Mouse (Mus musculus): ENCODE data around the gene Gm27027. TPM values are rescaled to one million over a fixed set of nuclear protein-coding genes. Genes with fewer than 3 reads are reported as not detected.

The Gm27027 gene
- polyA plus RNA-seq, 1 experiment from 2014 or later, result not detected

DNA sequence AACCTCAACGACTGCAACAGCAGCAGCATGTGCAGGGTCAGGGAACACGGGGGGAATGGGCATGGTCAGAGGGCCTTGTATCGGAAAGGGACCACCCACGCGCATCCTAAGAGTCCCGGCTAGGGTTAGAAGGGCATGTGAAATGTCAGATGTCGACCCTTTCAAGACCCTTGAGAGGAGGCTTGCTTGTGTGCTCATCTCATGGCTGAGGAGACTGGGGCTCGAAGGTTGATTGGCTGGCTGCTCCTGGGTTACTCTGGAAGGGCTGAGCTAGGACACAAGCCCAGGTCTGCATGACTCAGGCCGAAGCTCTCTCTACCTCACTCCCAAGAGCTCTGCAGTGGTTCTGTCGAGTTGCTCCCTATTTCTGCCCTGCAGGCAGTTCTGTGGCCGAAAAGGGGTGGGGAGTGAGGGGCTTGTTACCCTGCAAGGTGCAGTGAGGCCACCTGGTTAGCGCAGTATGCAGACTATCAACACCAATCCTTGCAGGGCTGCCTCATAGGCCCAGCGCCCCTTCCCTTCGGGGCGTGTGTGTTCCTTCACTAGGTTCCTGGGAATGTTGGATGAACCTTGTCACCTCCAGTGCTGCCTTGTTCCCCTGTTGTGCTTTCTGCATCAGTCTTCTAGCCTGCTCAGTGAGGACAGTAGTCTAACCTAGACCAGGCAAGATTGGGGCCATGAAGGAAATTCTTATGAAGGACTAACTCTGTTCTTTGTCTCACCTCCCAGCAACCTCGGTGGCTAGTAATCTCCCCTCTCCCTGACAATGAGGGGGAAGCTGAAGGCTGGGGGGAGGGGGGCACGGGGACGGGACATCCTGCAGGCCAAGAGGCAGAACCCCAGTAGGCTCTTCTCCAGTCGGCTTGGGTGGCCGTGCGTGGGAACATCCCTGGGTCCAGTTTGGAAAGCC, 20.4 kb downstream of the Gm27027 start:
- no peaks in the 10 kb centered on the region for H3K9me3 ChIP-seq (replicated peaks)
- H3K36me3 ChIP-seq, result peaks cover 12% of the 10 kb centered on the region
- H3K9ac ChIP-seq, result peak overlapping the region; percentile 35; the same call in 1 of the 2 replicates
- peaks cover 20% of the 10 kb centered on the region for H3K4me1 ChIP-seq
- 0 out of 2 replicates have a peak overlapping the region, but pooled peaks have one; percentile 28 for H3K27ac ChIP-seq (replicated peaks)
- no peaks in the 10 kb centered on the region for H3K27me3 ChIP-seq
- WGBS, result 19% methylated on average over 21 of the region's 21 CpGs
- H3K4me3 ChIP-seq (replicated peaks), result peak overlapping the region; percentile 47
- H3K4me2 ChIP-seq (replicated peaks), result peak overlapping the region; percentile 90
- ATAC-seq (ENCODE audit: insufficient number of reproducible peaks, low FRiP score, low TSS enrichment, low read depth), result peak; percentile 17; the same call in 1 of the 2 replicates

DNA sequence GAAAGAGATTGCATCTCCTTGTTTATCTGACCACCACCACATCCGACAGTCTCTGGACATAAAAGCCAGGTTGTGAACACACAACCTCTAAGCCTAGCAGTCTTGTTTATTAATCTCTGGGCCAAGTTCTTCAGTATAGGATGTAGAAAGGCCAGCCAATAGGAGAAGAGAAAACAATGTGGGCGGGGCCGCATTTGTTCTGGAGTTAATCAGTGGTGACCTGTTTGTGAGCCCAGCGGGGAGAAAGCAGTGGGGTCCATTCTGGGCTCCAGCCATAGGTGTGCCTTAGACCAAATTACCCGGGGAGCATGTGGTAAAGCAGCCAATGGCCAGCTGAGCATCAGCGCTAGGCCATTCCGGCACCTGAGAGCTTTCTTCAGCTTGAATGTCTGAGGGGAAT, 21.1 kb downstream of the Gm27027 start:
- no peak overlapping the region for H3K9ac ChIP-seq
- WGBS, result 41% methylated on average over 7 of the region's 7 CpGs
- no peaks in the 10 kb centered on the region for H3K9me3 ChIP-seq (replicated peaks)
- no peak overlapping the region for H3K4me3 ChIP-seq (replicated peaks)
- H3K27ac ChIP-seq (replicated peaks), result no peak overlapping the region
- H3K36me3 ChIP-seq, result peaks cover 4% of the 10 kb centered on the region; the same call in 1 of the 2 replicates
- no peaks in the 10 kb centered on the region for H3K27me3 ChIP-seq
- H3K4me2 ChIP-seq (replicated peaks), result no peak overlapping the region
- H3K4me1 ChIP-seq, result peaks cover 20% of the 10 kb centered on the region
- ATAC-seq (ENCODE audit: insufficient number of reproducible peaks, low FRiP score, low TSS enrichment, low read depth), result no peak

DNA sequence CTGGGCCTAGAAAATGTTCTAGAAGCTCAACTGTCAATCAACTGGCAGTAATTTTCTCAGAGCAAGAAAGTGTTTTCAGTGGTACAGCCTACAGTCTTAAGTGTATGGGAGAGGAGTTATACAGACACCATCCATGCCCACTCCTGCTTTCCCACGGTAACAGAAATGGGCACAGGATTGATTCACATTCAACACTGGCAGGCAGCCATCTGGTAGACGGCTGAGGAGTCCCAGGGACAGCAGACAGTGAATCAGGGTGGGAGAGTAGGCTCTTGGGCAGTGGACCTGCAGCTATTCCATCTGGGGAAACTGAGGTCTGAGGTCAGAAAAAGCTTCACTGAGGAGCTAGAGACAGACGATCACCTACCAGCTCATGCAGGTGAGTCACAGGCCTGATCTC, 24.5 kb downstream of the Gm27027 start:
- Histone ChIP-seq H3K27me3 (no peaks in the 10 kb centered on the region), H3K9ac (no peak overlapping the region), H3K27ac (replicated peaks) (no peak overlapping the region), H3K4me2 (replicated peaks) (no peak overlapping the region), H3K36me3 (no peaks in the 10 kb centered on the region), H3K9me3 (replicated peaks) (no peaks in the 10 kb centered on the region), H3K4me1 (peaks cover 14% of the 10 kb centered on the region), H3K4me3 (replicated peaks) (no peak overlapping the region)
- ATAC-seq (ENCODE audit: insufficient number of reproducible peaks, low FRiP score, low TSS enrichment, low read depth), result no peak
- 69% methylated on average over 3 of the region's 3 CpGs for WGBS

DNA sequence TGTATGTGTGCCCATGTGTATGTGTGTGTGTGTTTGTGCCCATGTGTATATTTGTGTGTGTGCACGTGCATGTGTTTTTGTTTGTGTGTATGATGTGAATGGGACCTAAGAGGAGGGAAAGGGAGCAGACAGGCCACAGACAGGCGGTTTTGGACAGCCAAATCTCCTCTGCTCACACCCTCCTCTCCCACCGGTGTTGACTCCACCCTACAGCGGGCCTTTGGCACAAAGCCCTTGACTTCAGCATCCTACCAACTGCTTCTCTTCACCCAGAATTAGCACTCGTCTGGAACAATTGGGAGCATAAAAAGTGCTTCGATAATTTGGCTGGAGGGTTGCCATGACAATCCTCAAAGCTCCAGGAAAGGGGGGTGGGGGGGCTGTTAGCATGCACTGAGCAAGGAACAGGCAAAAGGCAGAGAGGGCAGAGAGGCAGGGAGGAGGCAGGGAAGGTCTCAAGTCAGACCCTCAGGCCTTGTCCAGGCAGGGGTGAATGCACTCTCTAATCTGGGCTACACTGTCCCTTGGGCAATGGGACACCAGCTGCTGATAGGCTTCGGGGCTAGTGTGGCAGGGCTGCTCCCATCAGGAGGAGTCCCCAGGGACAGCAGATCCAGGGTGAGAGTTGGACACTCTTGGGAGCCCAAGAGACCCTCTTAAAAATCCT, 31.5 kb downstream of the Gm27027 start:
- no peak overlapping the region for H3K27ac ChIP-seq (replicated peaks)
- WGBS, result 56% methylated on average over 7 of the region's 7 CpGs
- H3K4me3 ChIP-seq (replicated peaks), result no peak overlapping the region
- no peak overlapping the region for H3K4me2 ChIP-seq (replicated peaks)
- no peak overlapping the region for H3K9ac ChIP-seq
- no peaks in the 10 kb centered on the region for H3K27me3 ChIP-seq
- ATAC-seq (ENCODE audit: insufficient number of reproducible peaks, low FRiP score, low TSS enrichment, low read depth), result no peak
- no peaks in the 10 kb centered on the region; the same call in 1 of the 2 replicates for H3K4me1 ChIP-seq
- H3K36me3 ChIP-seq, result no peaks in the 10 kb centered on the region
- H3K9me3 ChIP-seq (replicated peaks), result no peaks in the 10 kb centered on the region

DNA sequence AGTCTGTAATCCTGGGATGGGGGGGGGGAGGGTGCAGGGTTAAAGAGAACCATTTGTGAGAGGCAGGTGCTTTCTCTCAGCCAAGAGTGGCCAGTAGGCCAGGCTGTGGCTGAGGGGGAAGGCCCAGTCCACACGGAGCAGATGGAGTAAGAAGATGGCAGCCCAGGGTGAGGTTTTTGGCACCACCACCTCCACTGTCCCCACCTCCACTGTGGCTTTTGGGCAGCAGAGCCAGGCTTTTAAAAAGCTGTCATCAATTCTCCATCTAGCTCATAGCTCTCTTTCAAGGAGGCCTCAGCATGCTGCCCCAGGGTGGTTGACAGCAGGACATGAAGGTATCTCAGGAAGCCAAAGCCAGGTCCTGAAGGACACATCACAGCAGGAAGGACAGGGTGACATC, 32.4 kb downstream of the Gm27027 start:
- peaks cover 1% of the 10 kb centered on the region; the same call in 1 of the 2 replicates for H3K27me3 ChIP-seq
- H3K4me2 ChIP-seq (replicated peaks), result no peak overlapping the region
- no peak overlapping the region for H3K9ac ChIP-seq
- H3K27ac ChIP-seq (replicated peaks), result no peak overlapping the region
- H3K36me3 ChIP-seq, result no peaks in the 10 kb centered on the region
- no peak overlapping the region for H3K4me3 ChIP-seq (replicated peaks)
- WGBS, result 69% methylated on average over 1 of the region's 1 CpGs
- no peaks in the 10 kb centered on the region; the same call in 1 of the 2 replicates for H3K4me1 ChIP-seq
- ATAC-seq (ENCODE audit: insufficient number of reproducible peaks, low FRiP score, low TSS enrichment, low read depth), result no peak
- no peaks in the 10 kb centered on the region for H3K9me3 ChIP-seq (replicated peaks)

DNA sequence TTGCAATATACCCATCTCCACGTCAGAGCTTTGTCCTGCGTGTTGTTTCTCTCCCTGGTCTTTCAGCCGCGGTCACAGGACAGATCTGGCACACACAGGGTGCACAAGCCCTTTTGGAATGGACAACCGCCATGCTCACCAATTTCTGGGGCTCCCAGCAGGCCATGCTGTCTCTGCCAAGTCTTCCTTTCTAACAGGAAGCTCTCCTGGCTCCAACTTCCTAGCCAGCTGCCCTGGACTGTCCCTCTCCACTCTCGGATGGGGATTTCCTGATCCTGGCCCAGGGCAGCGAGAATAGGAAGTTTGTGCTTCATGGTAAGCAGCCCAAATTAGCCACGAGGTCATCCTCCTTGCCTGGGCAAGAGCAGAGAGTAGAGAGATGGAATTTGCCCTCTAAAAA, 34.4 kb downstream of the Gm27027 start:
- 70% methylated on average over 8 of the region's 8 CpGs for WGBS

DNA sequence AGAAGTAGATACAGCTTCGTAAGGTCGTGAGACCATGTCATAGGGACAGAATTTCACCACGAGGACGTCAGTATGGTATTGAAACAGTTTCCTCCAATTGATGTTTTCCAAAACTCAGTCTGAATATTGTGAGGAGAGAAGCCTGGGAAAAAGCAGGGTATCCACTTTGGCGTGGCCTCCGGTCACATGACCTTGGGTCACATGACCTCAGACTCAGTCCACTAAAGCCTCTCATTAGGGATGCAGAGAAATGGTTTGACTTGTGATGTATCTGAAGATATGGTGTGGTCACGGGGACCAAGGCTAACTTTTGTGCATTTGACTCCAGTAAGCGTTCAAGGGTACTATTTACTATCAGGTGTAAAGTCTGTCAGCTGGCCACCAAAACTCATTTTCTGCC, 36.8 kb downstream of the Gm27027 start:
- no peak overlapping the region for H3K9ac ChIP-seq
- ATAC-seq (ENCODE audit: insufficient number of reproducible peaks, low FRiP score, low TSS enrichment, low read depth), result no peak
- H3K9me3 ChIP-seq (replicated peaks), result no peaks in the 10 kb centered on the region
- H3K4me3 ChIP-seq (replicated peaks), result no peak overlapping the region
- H3K27me3 ChIP-seq, result peaks cover 43% of the 10 kb centered on the region
- no peaks in the 10 kb centered on the region for H3K36me3 ChIP-seq
- peaks cover 28% of the 10 kb centered on the region for H3K4me1 ChIP-seq
- 70% methylated on average over 8 of the region's 8 CpGs for WGBS
- no peak overlapping the region for H3K27ac ChIP-seq (replicated peaks)
- no peak overlapping the region for H3K4me2 ChIP-seq (replicated peaks)

More for the DNA sequence above, 34.4 kb downstream of the Gm27027 start:
- H3K36me3 ChIP-seq, result no peaks in the 10 kb centered on the region
- no peak overlapping the region for H3K4me2 ChIP-seq (replicated peaks)
- no peak overlapping the region for H3K4me3 ChIP-seq (replicated peaks)
- H3K27me3 ChIP-seq, result peaks cover 22% of the 10 kb centered on the region
- H3K4me1 ChIP-seq, result peaks cover 6% of the 10 kb centered on the region
- no peak overlapping the region for H3K9ac ChIP-seq
- H3K9me3 ChIP-seq (replicated peaks), result no peaks in the 10 kb centered on the region
- H3K27ac ChIP-seq (replicated peaks), result no peak overlapping the region
- ATAC-seq (ENCODE audit: insufficient number of reproducible peaks, low FRiP score, low TSS enrichment, low read depth), result no peak

DNA sequence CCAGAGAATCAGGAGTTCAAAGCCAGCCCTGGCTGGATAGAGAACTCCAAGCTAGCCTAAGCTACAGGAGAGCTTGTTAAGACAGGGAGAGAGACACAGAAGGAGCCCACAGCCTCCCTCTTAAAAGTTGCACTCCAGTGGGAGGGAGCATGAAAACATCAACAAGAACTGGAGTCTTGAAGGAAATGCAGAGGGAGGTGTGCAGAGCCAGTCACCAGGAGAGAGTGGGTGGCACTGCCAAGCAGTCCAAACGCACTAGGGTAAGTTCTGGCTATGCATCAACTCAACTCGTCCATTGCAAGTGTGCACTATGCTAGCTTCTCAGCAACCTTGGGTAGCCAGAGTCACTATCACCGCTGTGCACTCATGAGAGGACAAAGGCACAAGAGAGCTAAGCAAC, 37.9 kb downstream of the Gm27027 start:
- H3K9ac ChIP-seq, result no peak overlapping the region
- no peak overlapping the region for H3K4me3 ChIP-seq (replicated peaks)
- H3K27me3 ChIP-seq, result peaks cover 54% of the 10 kb centered on the region
- no peak for ATAC-seq (ENCODE audit: insufficient number of reproducible peaks, low FRiP score, low TSS enrichment, low read depth)
- H3K9me3 ChIP-seq (replicated peaks), result no peaks in the 10 kb centered on the region
- H3K4me1 ChIP-seq, result peaks cover 28% of the 10 kb centered on the region
- 67% methylated on average over 3 of the region's 3 CpGs for WGBS
- H3K36me3 ChIP-seq, result no peaks in the 10 kb centered on the region
- no peak overlapping the region for H3K27ac ChIP-seq (replicated peaks)
- no peak overlapping the region for H3K4me2 ChIP-seq (replicated peaks)

DNA sequence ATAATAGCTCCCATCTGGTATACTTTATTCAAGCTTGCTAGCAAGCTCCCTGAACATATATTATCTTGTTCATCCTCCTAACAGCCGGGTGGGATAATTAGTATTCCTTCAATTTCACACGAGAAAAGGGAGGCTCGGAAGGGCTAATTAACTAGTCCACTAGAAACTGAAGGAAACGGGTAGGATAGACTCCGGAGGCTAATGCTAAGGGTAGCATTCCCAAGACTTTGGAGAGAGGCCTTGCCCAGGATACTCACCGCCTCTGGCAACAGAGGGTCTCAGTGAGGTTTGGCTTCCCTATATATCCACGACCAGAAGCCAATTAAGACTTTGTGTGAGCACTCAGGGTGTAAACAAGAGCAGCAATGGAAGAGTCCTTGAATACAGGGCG, 38.4 kb downstream of the Gm27027 start:
- 41% methylated on average over 8 of the region's 8 CpGs for WGBS
- no peaks in the 10 kb centered on the region for H3K9me3 ChIP-seq (replicated peaks)
- H3K4me3 ChIP-seq (replicated peaks), result peak overlapping the region; percentile 62; the same call in 1 of the 2 replicates
- H3K27me3 ChIP-seq, result peaks cover 56% of the 10 kb centered on the region
- no peaks in the 10 kb centered on the region for H3K36me3 ChIP-seq
- H3K4me2 ChIP-seq (replicated peaks), result peak overlapping the region; percentile 93
- H3K9ac ChIP-seq, result no peak overlapping the region
- H3K27ac ChIP-seq (replicated peaks), result no peak overlapping the region
- peaks cover 28% of the 10 kb centered on the region for H3K4me1 ChIP-seq
- ATAC-seq (ENCODE audit: insufficient number of reproducible peaks, low FRiP score, low TSS enrichment, low read depth), result no peak

DNA sequence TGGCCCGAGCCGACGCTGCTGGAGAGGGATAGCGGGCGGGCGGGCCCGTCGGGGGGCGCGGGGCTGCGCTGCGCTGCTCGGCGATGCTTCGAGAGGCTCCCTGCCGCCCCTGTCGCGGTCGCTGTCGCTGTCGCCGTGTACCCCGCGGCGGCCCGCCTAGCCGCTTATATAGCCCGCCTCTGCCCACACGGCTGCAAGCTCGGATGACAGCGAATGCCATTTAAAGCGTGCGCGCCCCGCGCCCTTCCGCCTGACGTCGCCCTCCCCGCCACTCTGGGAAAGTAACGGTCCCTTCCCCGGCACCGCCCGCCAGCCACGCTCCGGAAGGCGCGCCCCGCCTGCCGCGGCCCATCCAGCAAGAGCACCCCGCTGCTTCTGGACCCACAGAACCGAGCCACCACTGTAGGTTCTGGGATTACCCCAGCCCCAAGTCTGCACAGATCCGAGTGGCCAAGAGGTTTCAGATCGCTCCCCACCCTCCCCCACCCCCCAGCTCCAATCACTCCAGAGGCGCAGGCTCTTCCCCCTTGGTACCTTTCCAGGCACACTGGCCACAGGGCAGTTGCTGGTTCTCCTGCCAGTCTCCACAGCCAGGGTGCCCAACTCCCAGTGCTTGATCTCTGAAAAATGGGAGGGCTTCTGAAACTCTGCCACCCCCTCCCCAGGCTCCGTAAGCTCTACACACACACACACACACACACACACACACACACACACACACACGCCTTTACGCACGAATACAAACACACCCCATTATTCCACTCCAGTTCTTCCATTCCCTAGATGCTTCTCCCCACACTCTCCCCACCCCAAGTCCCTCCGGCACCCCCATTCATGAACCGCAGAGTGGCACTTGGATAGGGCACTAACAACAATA, 39.0 kb downstream of the Gm27027 start, which contains the start of gene Gm13889:
Gene Gm13889, minus strand, starts transcription at position 294 of the 877 bp plus-strand sequence.
- Histone ChIP-seq H3K27me3 (peaks cover 56% of the 10 kb centered on the region), H3K9ac (peak within 1 kb of the TSS; percentile 29), H3K27ac (replicated peaks) (peak within 1 kb of the TSS; percentile 61), H3K4me3 (replicated peaks) (peak within 1 kb of the TSS; percentile 62), H3K4me2 (replicated peaks) (peak within 1 kb of the TSS; percentile 93), H3K9me3 (replicated peaks) (no peaks in the 10 kb centered on the region), H3K36me3 (no peaks in the 10 kb centered on the region), H3K4me1 (peaks cover 28% of the 10 kb centered on the region)
- ATAC-seq (ENCODE audit: insufficient number of reproducible peaks, low FRiP score, low TSS enrichment, low read depth), result peak; percentile 81
- WGBS, result 5% methylated on average over 46 of the region's 62 CpGs
